Mouse (Mus musculus): ENCODE measurements around the gene Sncg. TPM values are rescaled to one million over a fixed set of nuclear protein-coding genes. Genes with fewer than 3 reads are reported as not detected.

Sncg gene
- total and polyA plus RNA-seq, 3 experiments: not detected

GRCm38 (mm10) chr14:34323576-34324085 lies 51.0 kb downstream of the Sncg start:
- H3K27ac ChIP-seq (ENCODE audit: control insufficient read depth, low read depth, low read length): no peak overlapping the region
- H3K9me3 ChIP-seq (replicated peaks; ENCODE audit: insufficient read depth, low read length): no peaks in the 10 kb centered on the region
- no peak overlapping the region for H3K9ac ChIP-seq (ENCODE audit: control insufficient read depth, low read depth, low read length, poor library complexity, severe bottlenecking)
- no peak for DNase-seq (ENCODE audit: low read depth, low spot score)
- no peak for TF ChIP-seq SMC3 (IDR thresholded peaks at IDR 0.05; ENCODE audit: low read depth, low read length)
- no peak for TF ChIP-seq SIN3A (IDR thresholded peaks at IDR 0.05; ENCODE audit: low read length)
- TF ChIP-seq MYB (IDR thresholded peaks at IDR 0.05; ENCODE audit: low read depth, low read length): no peak
- no peak for TF ChIP-seq HCFC1 (IDR thresholded peaks at IDR 0.05; ENCODE audit: low read depth, low read length)
- TF ChIP-seq GATA1 (IDR thresholded peaks at IDR 0.05; ENCODE audit: low read depth, low read length): no peak
- no peak for TF ChIP-seq MAZ (IDR thresholded peaks at IDR 0.05; ENCODE audit: low read depth, low read length)
- no peak for TF ChIP-seq USF1 (IDR thresholded peaks at IDR 0.05; ENCODE audit: low read depth, low read length)
- no peak for TF ChIP-seq NRF1 (IDR thresholded peaks at IDR 0.05; ENCODE audit: insufficient read depth, low read depth, low read length, poor library complexity, severe bottlenecking)
- TF ChIP-seq ELF1 (IDR thresholded peaks at IDR 0.05; ENCODE audit: low read depth, low read length): no peak
- no peak for TF ChIP-seq ETS1 (IDR thresholded peaks at IDR 0.05; ENCODE audit: low read depth, low read length)
- TF ChIP-seq ZNF384 (IDR thresholded peaks at IDR 0.05; ENCODE audit: low read depth, low read length): no peak
- H3K79me2 ChIP-seq (ENCODE audit: control insufficient read depth, insufficient read depth, low read length, poor library complexity): peaks cover 1% of the 10 kb centered on the region; the same call in 1 of the 2 replicates
- peaks cover 8 to 19% of the 10 kb centered on the region in 2 experiments for H3K4me1 ChIP-seq (ENCODE audit: control insufficient read depth in 1 of 2, insufficient read depth in 2 of 2, low read length in 2 of 2)
- H3K4me3 ChIP-seq (ENCODE audit: control insufficient read depth in 1 of 2, insufficient read depth in 1 of 2, low read depth in 2 of 2, low read length in 2 of 2): no peak overlapping the region
- no peaks in the 10 kb centered on the region for H3K27me3 ChIP-seq (ENCODE audit: control insufficient read depth in 1 of 2, insufficient read depth in 2 of 2, low read length in 2 of 2)
- H3K36me3 ChIP-seq (ENCODE audit: control insufficient read depth in 1 of 2, insufficient read depth in 2 of 2, low read length in 2 of 2): peaks cover 29 to 40% of the 10 kb centered on the region in 2 experiments

Other genes with a start within 250 kb of the Sncg start
- gene Npy4r, start 222.3 kb downstream of the Sncg start, total RNA-seq (2012; rRNA removed): not detected in 2 replicates
- not detected for gene Npy4r, start 222.3 kb downstream of the Sncg start, polyA plus RNA-seq (2012; ENCODE audit: insufficient read depth in 1 of 2, insufficient read length in 2 of 2, low read depth in 1 of 2, low replicate concordance in 2 of 2, missing spikeins in 1 of 2)
- under 0.01 and 0.03 TPM in 2 replicates for gene Gprin2, start 173.1 kb downstream of the Sncg start, total RNA-seq (2012; rRNA removed)
- gene Gprin2, start 173.1 kb downstream of the Sncg start, polyA plus RNA-seq (2012; ENCODE audit: insufficient read depth in 1 of 2, insufficient read length in 2 of 2, low read depth in 1 of 2, low replicate concordance in 2 of 2, missing spikeins in 1 of 2): under 1 TPM in 1 of 2 experiments, not detected in 1; 0.01 TPM
- not detected in 2 replicates for gene Syt15, start 155.2 kb downstream of the Sncg start, total RNA-seq (2012; rRNA removed)
- gene Syt15, start 155.2 kb downstream of the Sncg start, polyA plus RNA-seq (2012; ENCODE audit: insufficient read depth in 1 of 2, insufficient read length in 2 of 2, low read depth in 1 of 2, low replicate concordance in 2 of 2, missing spikeins in 1 of 2): under 1 TPM in 1 of 2 experiments, not detected in 1; 0.06 TPM
- 7.9 and 9.2 TPM in 2 replicates for gene Shld2, start 64.3 kb downstream of the Sncg start, total RNA-seq (2012; rRNA removed)
- gene Shld2, start 64.3 kb downstream of the Sncg start, polyA plus RNA-seq (2012; ENCODE audit: insufficient read depth in 1 of 2, insufficient read length in 2 of 2, low read depth in 1 of 2, low replicate concordance in 2 of 2, missing spikeins in 1 of 2): 1 to 10 TPM in 1 of 2 experiments, not detected in 1; 7.0 TPM
- gene Glud1, start 64.1 kb downstream of the Sncg start, total RNA-seq (2012; rRNA removed): 92.3 and 99.9 TPM in 2 replicates
- 100 to 1,000 TPM in 1 of 2 experiments, 10 to 100 TPM in 1; 57.1 to 125 TPM for gene Glud1, start 64.1 kb downstream of the Sncg start, polyA plus RNA-seq (2012; ENCODE audit: insufficient read depth in 1 of 2, insufficient read length in 2 of 2, low read depth in 1 of 2, low replicate concordance in 2 of 2, missing spikeins in 1 of 2)
- not detected in 2 replicates for gene Fam25c, start 19.4 kb downstream of the Sncg start, total RNA-seq (2012; rRNA removed)
- gene Fam25c, start 19.4 kb downstream of the Sncg start, polyA plus RNA-seq (2012; ENCODE audit: insufficient read depth in 1 of 2, insufficient read length in 2 of 2, low read depth in 1 of 2, low replicate concordance in 2 of 2, missing spikeins in 1 of 2): not detected
- 0.08 TPM in 1 of 2 replicates, not detected in the other for gene Mmrn2, start 676 bp upstream of the Sncg start, total RNA-seq (2012; rRNA removed)
- under 1 TPM in 1 of 2 experiments, not detected in 1; 0.03 TPM for gene Mmrn2, start 676 bp upstream of the Sncg start, polyA plus RNA-seq (2012; ENCODE audit: insufficient read depth in 1 of 2, insufficient read length in 2 of 2, low read depth in 1 of 2, low replicate concordance in 2 of 2, missing spikeins in 1 of 2)
- 3.1 and 3.6 TPM in 2 replicates for gene Bmpr1a, start 128.6 kb upstream of the Sncg start, total RNA-seq (2012; rRNA removed)
- gene Bmpr1a, start 128.6 kb upstream of the Sncg start, polyA plus RNA-seq (2012; ENCODE audit: insufficient read depth in 1 of 2, insufficient read length in 2 of 2, low read depth in 1 of 2, low replicate concordance in 2 of 2, missing spikeins in 1 of 2): 1 to 10 TPM in 1 of 2 experiments, not detected in 1; 3.1 TPM
- gene 9230112D13Rik, start 148.0 kb upstream of the Sncg start, total RNA-seq (2012; rRNA removed): not detected in 2 replicates
- gene 9230112D13Rik, start 148.0 kb upstream of the Sncg start, polyA plus RNA-seq (2012; ENCODE audit: insufficient read depth in 1 of 2, insufficient read length in 2 of 2, low read depth in 1 of 2, low replicate concordance in 2 of 2, missing spikeins in 1 of 2): not detected
- not detected in 2 replicates for gene Ldb3, start 213.9 kb upstream of the Sncg start, total RNA-seq (2012; rRNA removed)
- under 1 TPM in 1 of 2 experiments, not detected in 1; 0.01 TPM for gene Ldb3, start 213.9 kb upstream of the Sncg start, polyA plus RNA-seq (2012; ENCODE audit: insufficient read depth in 1 of 2, insufficient read length in 2 of 2, low read depth in 1 of 2, low replicate concordance in 2 of 2, missing spikeins in 1 of 2)
- gene Opn4, start 225.4 kb upstream of the Sncg start, total RNA-seq (2012; rRNA removed): not detected in 2 replicates
- not detected for gene Opn4, start 225.4 kb upstream of the Sncg start, polyA plus RNA-seq (2012; ENCODE audit: insufficient read depth in 1 of 2, insufficient read length in 2 of 2, low read depth in 1 of 2, low replicate concordance in 2 of 2, missing spikeins in 1 of 2)